Mouse (Mus musculus) neural tube, embryonic 11.5 days (tissue): Measurements from ENCODE around the gene Ppih. TPM values are rescaled to one million over a fixed set of nuclear protein-coding genes. Genes with fewer than 3 reads are reported as not detected.

Experiments used
- ATAC-seq: fragments of 200-750 bp; cut with Nextera tagmentation; 2 replicates; pipeline ENCODE4 v1.8.0; 2017; ENCODE audit warnings: moderate number of reproducible peaks, mild to moderate bottlenecking, moderate TSS enrichment, moderate library complexity; ENCODE audit not compliant: insufficient read depth, low FRiP score, low TSS enrichment
- DNase-seq: peaks from one replicate; pipeline ENCODE4 v3.0.0-alpha.2; 2015; ENCODE audit warnings: low spot score
- H3K27ac ChIP-seq: fragments of 300-500 bp; sonication (generic); 2 replicates; pipeline ENCODE4 v1.5.1; 2014; ENCODE audit warnings: low read depth, mild to moderate bottlenecking, low read length
- H3K27me3 ChIP-seq: fragments of 300-500 bp; sonication (generic); 2 replicates; pipeline ENCODE4 v1.6.1; 2014; ENCODE audit warnings: mild to moderate bottlenecking, low read length, mixed read lengths; ENCODE audit not compliant: control insufficient read depth, insufficient read depth
- H3K36me3 ChIP-seq: fragments of 300-500 bp; sonication (generic); 2 replicates; pipeline ENCODE4 v1.6.1; 2014; ENCODE audit warnings: mild to moderate bottlenecking, low read length, moderate library complexity, mixed read lengths; ENCODE audit not compliant: control insufficient read depth, insufficient read depth
- H3K4me1 ChIP-seq: fragments of 300-500 bp; sonication (generic); 2 replicates; pipeline ENCODE4 v1.6.1; 2014; ENCODE audit warnings: low read length, mixed read lengths; ENCODE audit not compliant: control insufficient read depth, insufficient read depth
- H3K4me2 ChIP-seq: fragments of 300-500 bp; sonication (generic); 2 replicates; pipeline ENCODE4 v1.6.1; 2014; ENCODE audit warnings: low read depth, mild to moderate bottlenecking, moderate library complexity
- H3K4me3 ChIP-seq: fragments of 300-500 bp; sonication (generic); 2 replicates; pipeline ENCODE4 v1.5.1; 2014; ENCODE audit warnings: low read depth, low read length
- H3K9ac ChIP-seq: fragments of 300-500 bp; sonication (generic); 2 replicates; pipeline ENCODE4 v1.6.1; 2014; ENCODE audit warnings: mild to moderate bottlenecking, low read length
- H3K9me3 ChIP-seq: fragments of 300-500 bp; sonication (generic); 2 replicates; pipeline ENCODE4 v1.6.1; 2016; ENCODE audit warnings: low read length; ENCODE audit not compliant: control insufficient read depth
- WGBS: fragments of 180-500 bp; shearing (Covaris S2); extraction: QIAGEN DNeasy Blood & Tissue Kit; methylation state at CpG from one replicate; pipeline ENCODE4 v1.1.7; 2014; 5-methylcytosine and 5-hydroxymethylcytosine counted together
- polyA plus RNA-seq: library from polyadenylated mRNA; unstranded; fragments of >200 nt; fragmentation: Nextera tagmentation; extraction: Ambion mirVana; gene quantifications from 2 replicates; pipeline ENCODE4 v1.2.1, GENCODE M21; 2014

Ppih gene
- polyA plus RNA-seq, 1 experiment from 2014 or later = 106 TPM

DNA sequence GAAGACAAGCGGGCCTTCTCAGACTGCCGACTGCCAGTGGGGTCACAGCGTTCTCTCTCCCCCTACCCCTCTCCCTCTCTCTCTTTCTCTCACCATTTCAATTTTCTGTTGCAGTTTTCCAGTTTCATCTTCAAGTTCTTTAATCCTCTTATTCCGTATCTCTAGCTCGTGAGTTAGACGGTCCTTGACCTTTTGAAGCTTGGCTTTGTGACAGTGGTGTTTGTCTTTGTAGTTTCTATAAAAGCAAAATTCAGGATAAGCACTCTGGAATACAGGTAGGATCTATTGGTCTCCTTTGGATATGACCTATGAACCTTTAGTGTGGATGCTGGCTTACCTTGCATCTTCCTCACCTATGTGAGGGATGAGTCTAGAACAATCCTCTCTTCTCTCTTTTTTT, 13.1 kb upstream of the Ppih start:
- no peak overlapping the region for H3K4me2 ChIP-seq
- no peak for DNase-seq
- H3K4me1 ChIP-seq = no peaks in the 10 kb centered on the region
- WGBS = 84% methylated on average over 6 of the region's 6 CpGs
- H3K9me3 ChIP-seq = no peaks in the 10 kb centered on the region
- no peak overlapping the region for H3K4me3 ChIP-seq
- H3K9ac ChIP-seq = no peak overlapping the region
- no peak for ATAC-seq
- no peaks in the 10 kb centered on the region for H3K27me3 ChIP-seq
- H3K27ac ChIP-seq = no peak overlapping the region
- H3K36me3 ChIP-seq = no peaks in the 10 kb centered on the region

DNA sequence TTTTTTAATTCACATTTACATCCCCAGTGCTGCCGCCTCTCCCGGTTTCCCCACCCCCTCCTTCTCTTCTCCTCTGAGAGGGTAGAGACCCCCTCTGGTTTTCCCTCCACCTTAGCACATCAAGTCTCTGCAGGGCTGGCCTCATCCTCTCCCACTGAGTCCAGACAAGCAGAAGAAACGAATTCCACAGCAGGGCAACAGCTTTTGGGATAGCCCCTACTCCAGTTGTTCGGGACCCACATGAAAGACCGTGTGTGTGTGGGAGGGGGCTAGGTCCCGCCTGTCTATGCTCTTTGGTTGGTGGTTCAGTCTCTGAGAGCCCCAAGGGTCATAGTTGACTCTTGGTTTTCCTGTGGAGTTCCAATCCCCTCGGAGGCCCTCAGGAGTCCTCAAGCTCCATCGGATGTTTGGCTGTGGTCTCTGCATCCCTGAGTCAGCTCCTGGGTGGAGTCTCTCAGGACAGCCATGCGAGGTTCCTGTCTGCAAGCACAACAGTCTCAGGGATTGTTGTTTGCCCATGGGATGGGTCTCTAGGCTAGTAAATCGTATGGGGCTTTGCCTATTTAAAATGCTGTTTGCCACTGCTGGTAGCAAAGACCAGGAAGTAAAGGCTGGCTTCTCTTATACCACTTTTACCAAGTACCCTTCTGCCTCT, 677 bp upstream of the Ppih start:
- Histone ChIP-seq H3K9me3 (no peaks in the 10 kb centered on the region), H3K27ac (no peak overlapping the region), H3K4me3 (peak overlapping the region; percentile 55), H3K27me3 (no peaks in the 10 kb centered on the region), H3K9ac (peak overlapping the region; percentile 63), H3K4me2 (peak overlapping the region; percentile 95), H3K36me3 (peaks cover 3% of the 10 kb centered on the region; the same call in 1 of the 2 replicates), H3K4me1 (peaks cover 8% of the 10 kb centered on the region)
- peak; percentile 51; the same call in 1 of the 2 replicates for ATAC-seq
- 34% methylated on average over 10 of the region's 10 CpGs for WGBS
- DNase-seq = no peak

- no peak overlapping the region for H3K4me3 ChIP-seq
Measured at GRCm38 (mm10) chr4:119313756-119314155, 6.6 kb downstream of the Ppih start.

GRCm38 (mm10) chr4:119305418-119305817, 14.9 kb downstream of the Ppih start:
- DNase-seq (no peak), ATAC-seq (no peak)
- Histone ChIP-seq H3K36me3 (0 out of 2 replicates have a peak, but pooled peaks cover 2% of the 10 kb centered on the region), H3K9ac (no peak overlapping the region), H3K4me2 (no peak overlapping the region), H3K27me3 (no peaks in the 10 kb centered on the region), H3K9me3 (no peaks in the 10 kb centered on the region), H3K4me1 (no peaks in the 10 kb centered on the region), H3K4me3 (no peak overlapping the region), H3K27ac (no peak overlapping the region)
- 53% methylated on average over 5 of the region's 5 CpGs for WGBS

More at GRCm38 (mm10) chr4:119313756-119314155, 6.6 kb downstream of the Ppih start:
- Histone ChIP-seq H3K9ac (no peak overlapping the region), H3K27me3 (no peaks in the 10 kb centered on the region), H3K4me2 (no peak overlapping the region), H3K9me3 (no peaks in the 10 kb centered on the region), H3K27ac (no peak overlapping the region), H3K4me1 (no peaks in the 10 kb centered on the region), H3K36me3 (peaks cover 6% of the 10 kb centered on the region; the same call in 1 of the 2 replicates)
- WGBS = 100% methylated on average over 1 of the region's 1 CpGs
- ATAC-seq (no peak), DNase-seq (no peak)

- Histone ChIP-seq H3K27ac (no peak overlapping the region), H3K9ac (no peak overlapping the region), H3K9me3 (no peaks in the 10 kb centered on the region), H3K27me3 (no peaks in the 10 kb centered on the region), H3K4me3 (no peak overlapping the region), H3K4me2 (no peak overlapping the region), H3K4me1 (no peaks in the 10 kb centered on the region), H3K36me3 (0 out of 2 replicates have a peak, but pooled peaks cover 2% of the 10 kb centered on the region)
- DNase-seq (no peak), ATAC-seq (no peak)
- 93% methylated on average over 8 of the region's 8 CpGs for WGBS
Measured at GRCm38 (mm10) chr4:119303291-119303690, 17.1 kb downstream of the Ppih start.

- Histone ChIP-seq H3K4me3 (no peak overlapping the region), H3K27ac (no peak overlapping the region), H3K36me3 (no peaks in the 10 kb centered on the region), H3K4me1 (no peaks in the 10 kb centered on the region), H3K4me2 (no peak overlapping the region), H3K9ac (no peak overlapping the region), H3K27me3 (no peaks in the 10 kb centered on the region), H3K9me3 (no peaks in the 10 kb centered on the region)
- DNase-seq (no peak), ATAC-seq (no peak)
- WGBS = 85% methylated on average over 3 of the region's 3 CpGs
Measured at GRCm38 (mm10) chr4:119301777-119302176, 18.6 kb downstream of the Ppih start.

DNA sequence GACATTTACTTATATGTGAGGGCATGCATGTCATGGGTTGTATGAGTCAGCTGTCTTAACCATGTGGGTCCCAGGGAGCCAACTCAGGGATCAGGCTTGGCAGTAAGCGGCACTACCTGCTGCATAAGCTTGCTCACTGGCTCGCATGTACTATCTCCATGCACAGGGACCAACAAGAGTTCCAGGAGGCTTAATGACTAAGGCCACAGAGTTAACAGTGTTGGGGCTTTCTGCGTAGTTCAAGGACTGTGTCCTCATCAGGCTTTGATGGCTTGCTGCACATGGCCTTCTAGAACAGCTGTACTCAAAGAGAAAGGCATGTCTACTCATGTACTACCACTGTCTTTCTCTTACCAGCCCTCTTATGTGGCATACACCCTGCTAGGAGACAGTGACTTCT, 19.6 kb downstream of the Ppih start:
- DNase-seq (no peak), ATAC-seq (no peak)
- WGBS = 97% methylated on average over 3 of the region's 3 CpGs
- Histone ChIP-seq H3K27ac (no peak overlapping the region), H3K4me3 (no peak overlapping the region), H3K9me3 (no peaks in the 10 kb centered on the region), H3K36me3 (no peaks in the 10 kb centered on the region), H3K4me2 (no peak overlapping the region), H3K4me1 (no peaks in the 10 kb centered on the region), H3K9ac (no peak overlapping the region), H3K27me3 (no peaks in the 10 kb centered on the region)

DNA sequence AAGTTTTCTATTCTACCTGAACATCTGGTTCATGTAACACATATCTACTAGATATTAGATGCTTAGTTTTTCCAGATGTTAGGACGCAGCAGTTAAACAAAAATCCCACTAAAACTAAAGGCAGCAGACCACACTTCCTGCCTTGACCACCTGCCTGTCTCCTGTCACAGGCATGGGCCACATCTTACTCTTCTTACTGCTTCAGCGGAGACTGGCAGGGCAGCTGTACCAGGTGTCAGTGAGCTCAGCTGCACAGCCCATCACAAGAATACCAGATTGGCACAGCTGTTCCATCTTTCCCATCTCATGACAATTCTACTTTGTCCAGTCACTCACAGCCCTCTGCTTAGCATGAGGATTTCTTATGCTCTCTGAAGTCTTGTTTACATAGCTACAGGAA, 23.0 kb downstream of the Ppih start:
- Histone ChIP-seq H3K4me1 (peaks cover 7% of the 10 kb centered on the region), H3K9me3 (no peaks in the 10 kb centered on the region), H3K36me3 (no peaks in the 10 kb centered on the region), H3K4me2 (no peak overlapping the region), H3K27ac (no peak overlapping the region), H3K27me3 (no peaks in the 10 kb centered on the region), H3K4me3 (no peak overlapping the region), H3K9ac (no peak overlapping the region)
- WGBS = 79% methylated on average over 2 of the region's 2 CpGs
- ATAC-seq (no peak), DNase-seq (no peak)

GRCm38 (mm10) chr4:119295134-119295453, 25.3 kb downstream of the Ppih start:
- 11% methylated on average over 6 of the region's 6 CpGs for WGBS

More at GRCm38 (mm10) chr4:119295134-119295453, 25.3 kb downstream of the Ppih start:
- Histone ChIP-seq H3K9ac (peak overlapping the region; percentile 78), H3K9me3 (no peaks in the 10 kb centered on the region), H3K36me3 (no peaks in the 10 kb centered on the region), H3K4me1 (peaks cover 14% of the 10 kb centered on the region), H3K27me3 (no peaks in the 10 kb centered on the region), H3K4me3 (peak overlapping the region; percentile 99), H3K4me2 (peak overlapping the region; percentile 66), H3K27ac (peak overlapping the region; percentile 86)
- DNase-seq = no peak
- no peak for ATAC-seq
